8 mouse cellular contexts compared by ENCODE assay signal in the genomic region with DNA sequence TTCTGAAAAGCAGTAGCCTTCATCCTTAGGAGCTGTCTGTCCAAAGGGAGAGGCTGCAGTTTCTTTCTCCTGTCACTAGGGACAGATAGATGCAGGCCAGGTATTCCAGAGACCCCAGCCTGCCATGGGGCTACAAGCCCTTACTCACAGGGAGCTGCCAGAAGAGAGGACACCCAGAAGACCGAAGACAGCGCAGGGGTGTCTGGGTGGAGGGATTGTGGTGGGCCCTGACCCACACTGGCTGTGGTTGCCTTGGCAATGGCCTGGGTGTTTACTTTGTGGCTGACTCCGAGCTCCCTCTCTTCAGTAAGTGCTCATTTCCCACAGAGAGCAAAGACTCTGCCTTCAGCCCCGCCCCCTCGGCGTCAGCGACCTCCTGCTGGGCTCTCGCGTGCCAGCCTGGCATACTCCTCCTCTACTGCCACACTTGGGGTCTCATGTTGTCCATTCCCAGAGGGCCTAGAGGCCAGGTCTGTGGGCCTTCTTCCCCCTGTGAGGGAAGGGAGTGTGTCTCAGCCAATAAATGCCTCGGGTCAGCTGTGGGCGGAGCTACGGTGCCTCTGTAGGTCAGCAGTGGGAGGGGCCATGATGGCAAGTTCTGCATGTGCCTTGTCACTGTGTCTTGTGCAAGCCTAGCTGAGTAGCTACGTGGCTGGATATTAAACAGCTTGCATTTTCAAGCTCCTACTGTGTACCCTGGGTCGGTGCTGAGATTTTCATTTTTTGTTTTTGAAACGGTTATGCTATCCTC. TPM values are rescaled to one million over a fixed set of nuclear protein-coding genes. Genes with fewer than 3 reads are reported as not detected.
DNase-seq lines count a peak whose midpoint lies in the region; ATAC-seq and TF ChIP-seq lines count a peak whose summit lies in the region.

No protein-coding gene starts in this region.

- H3K36me3 ChIP-seq in liver, embryonic 14.5 days (replicated peaks; ENCODE audit: control insufficient read depth, insufficient read depth, low read depth), result no peaks in the 10 kb centered on the region

- peak; percentile 49 for TF ChIP-seq CTCF in left cerebral cortex, adult 2 months (IDR thresholded peaks at IDR 0.05)
- peak; percentile 76 for TF ChIP-seq CTCF in liver, embryonic 14.5 days (IDR thresholded peaks at IDR 0.05; ENCODE audit: low read depth)

- peak; percentile 81 for ATAC-seq in liver, embryonic 14.5 days (ENCODE audit: insufficient read depth)

- no peak for DNase-seq in left cerebral cortex, adult 2 months (ENCODE audit: extremely low spot score in 1 of 2, low spot score in 2 of 2)
- no peak for DNase-seq in left cerebral cortex, adult 8-10 months (ENCODE audit: low spot score in 2 of 2)
- peak; percentile 45 to 64 for DNase-seq in cerebellum, postnatal 25 days
- DNase-seq in gastrocnemius, postnatal 10 days, result peak; percentile 60
- peak; percentile 86 for DNase-seq in induced T-regulatory cell, adult 2 months (ENCODE audit: low read depth)
- DNase-seq in liver, embryonic 14.5 days (ENCODE audit: low read depth in 3 of 3, low spot score in 3 of 3), result peak; percentile 93 to 96 (median 95)
- DNase-seq in natural killer cell, adult 2 months (ENCODE audit: low spot score in 2 of 2), result peak; percentile 88 to 94
- DNase-seq in thymus, postnatal 0 days (ENCODE audit: low spot score), result peak; percentile 79

- no peaks in the 10 kb centered on the region for H3K9me3 ChIP-seq in liver, embryonic 14.5 days (ENCODE audit: control insufficient read depth, low read length)

- H3K27ac ChIP-seq in left cerebral cortex, adult 2 months, result peak overlapping the region; percentile 33
- peak overlapping the region; percentile 90 for H3K27ac ChIP-seq in liver, embryonic 14.5 days

- no peak for TF ChIP-seq EP300 in liver, embryonic 14.5 days (IDR thresholded peaks at IDR 0.05; ENCODE audit: low read depth)

- no peaks in the 10 kb centered on the region for H3K27me3 ChIP-seq in liver, embryonic 14.5 days (ENCODE audit: control insufficient read depth, insufficient read depth, low read length)

- peaks cover 38 to 55% of the 10 kb centered on the region in 2 experiments for H3K4me1 ChIP-seq in liver, embryonic 14.5 days (replicated peaks; ENCODE audit: control insufficient read depth in 2 of 2, insufficient read depth in 2 of 2, low read length in 1 of 2)

- WGBS in liver, embryonic 14.5 days (ENCODE audit: insufficient replicate concordance), result under 1% methylated on average over 15 of the region's 15 CpGs

- peak overlapping the region; percentile 58 for H3K4me2 ChIP-seq in liver, embryonic 14.5 days (ENCODE audit: low read depth)

- intact Hi-C loops in left cerebral cortex, adult 2 months (cut with DNase I), result no loop called here

- H3K4me3 ChIP-seq in left cerebral cortex, adult 2 months, result peak overlapping the region; percentile 30
- peak overlapping the region; percentile 48 to 62 for H3K4me3 ChIP-seq in liver, embryonic 14.5 days (ENCODE audit: insufficient read depth in 1 of 2, low read depth in 2 of 2, low read length in 2 of 2)

- H3K9ac ChIP-seq in liver, embryonic 14.5 days (replicated peaks), result peak overlapping the region; percentile 68

RNA-seq across cellular contexts. Expression of a gene that starts 19.5 kb away (rescaled TPM):
- total RNA-seq in left cerebral cortex, adult 2 months (2021), result 10 to 100 TPM; 64.4 to 78.6 TPM
- total RNA-seq in left cerebral cortex, adult 8-10 months (2022), result 10 to 100 TPM; 72.5 to 74.5 (median 73.4) TPM
- 10 to 100 TPM; 13.5 to 18.9 TPM for total RNA-seq in gastrocnemius, postnatal 10 days (2021)
- 17.5 and 21.2 TPM in 2 replicates for polyA plus RNA-seq in liver, embryonic 14.5 days (2012; rRNA removed)
- 7.3 and 7.9 TPM in 2 replicates for polyA plus RNA-seq in liver, embryonic 14.5 days (2014; fragmentation: Nextera tagmentation; extraction: Ambion mirVana)
- polyA plus RNA-seq in thymus, postnatal 0 days (2015; fragmentation: Nextera tagmentation; extraction: Ambion mirVana), result 1.6 and 2.9 TPM in 2 replicates

Comparison
In these comparisons a context has a peak if more than half of its experiments do, and no peak if none do; other contexts are left out.
1. DNase-seq: peak in cerebellum, postnatal 25 days (2 of 2), gastrocnemius, postnatal 10 days (single experiment), induced T-regulatory cell, adult 2 months (single experiment), liver, embryonic 14.5 days (3 of 3), natural killer cell, adult 2 months (2 of 2) and thymus, postnatal 0 days (single experiment); none in left cerebral cortex, adult 2 months (0 of 2) and left cerebral cortex, adult 8-10 months (0 of 2).